Mouse (Mus musculus) regulatory T cell (primary cell): ENCODE measurements around the gene Nfe2l3.

Source experiments
- in situ Hi-C: fragments of 300-600 bp; cut with MboI, MseI; formaldehyde crosslinking; loops from one replicate; pipeline ENCODE4 v1.15.1; 2025; ENCODE audit warnings: high pct_unique_total_duplicates

Nfe2l3 gene

GRCm38 (mm10) chr6:51442191-51442835, 9.8 kb downstream of the Nfe2l3 start:
- in situ Hi-C loops = no loop called here

GRCm38 (mm10) chr6:51452927-51453503, 20.5 kb downstream of the Nfe2l3 start:
- in situ Hi-C loops = loop anchor here (25.0 kb wide), 1 partner anchor 1066 kb away; no protein-coding TSS in a partner anchor

- in situ Hi-C loops = loop anchor here (25.0 kb wide), 1 partner anchor 1068 kb away; no protein-coding TSS in a partner anchor
These were observed 22.5 kb downstream of the Nfe2l3 start for GRCm38 (mm10) chr6:51454949-51455348.

GRCm38 (mm10) chr6:51456198-51456597, 23.7 kb downstream of the Nfe2l3 start:
- in situ Hi-C loops = loop anchor here (25.0 kb wide), 1 partner anchor 1069 kb away; no protein-coding TSS in a partner anchor

GRCm38 (mm10) chr6:51457283-51457682, 24.8 kb downstream of the Nfe2l3 start:
- in situ Hi-C loops = loop anchor here (25.0 kb wide), 1 partner anchor 1070 kb away; no protein-coding TSS in a partner anchor

- in situ Hi-C loops = loop anchor here (25.0 kb wide), 1 partner anchor 1071 kb away; no protein-coding TSS in a partner anchor
These were observed 25.4 kb downstream of the Nfe2l3 start for GRCm38 (mm10) chr6:51457770-51458387.

- in situ Hi-C loops = loop anchor here (25.0 kb wide), 1 partner anchor 1072 kb away; no protein-coding TSS in a partner anchor
These were observed 26.4 kb downstream of the Nfe2l3 start for GRCm38 (mm10) chr6:51458925-51459312.

- in situ Hi-C loops = loop anchor here (25.0 kb wide), 1 partner anchor 1072 kb away; no protein-coding TSS in a partner anchor
These were observed 27.0 kb downstream of the Nfe2l3 start for GRCm38 (mm10) chr6:51459313-51460020.

- in situ Hi-C loops = loop anchor here (25.0 kb wide), 1 partner anchor 1073 kb away; no protein-coding TSS in a partner anchor
These were observed 27.5 kb downstream of the Nfe2l3 start for GRCm38 (mm10) chr6:51460021-51460360.

- in situ Hi-C loops = loop anchor here (25.0 kb wide), 1 partner anchor 1073 kb away; no protein-coding TSS in a partner anchor
These were observed 27.9 kb downstream of the Nfe2l3 start for GRCm38 (mm10) chr6:51460363-51460762.

- in situ Hi-C loops = loop anchor here (25.0 kb wide), 1 partner anchor 1080 kb away; no protein-coding TSS in a partner anchor
These were observed 35.2 kb downstream of the Nfe2l3 start for GRCm38 (mm10) chr6:51467649-51468048.

- in situ Hi-C loops = loop anchor here (25.0 kb wide), 1 partner anchor 1082 kb away; no protein-coding TSS in a partner anchor
These were observed 36.6 kb downstream of the Nfe2l3 start for GRCm38 (mm10) chr6:51468891-51469561.

GRCm38 (mm10) chr6:51469715-51470310, 37.3 kb downstream of the Nfe2l3 start, which contains the start of gene Hnrnpa2b1:
TSS of gene Hnrnpa2b1 (minus strand) at chr6:51469894.
- in situ Hi-C loops = loop anchor here (25.0 kb wide), 1 partner anchor 1083 kb away; no protein-coding TSS in a partner anchor

- in situ Hi-C loops = loop anchor here (25.0 kb wide), 1 partner anchor 1083 kb away; no protein-coding TSS in a partner anchor
These were observed 38.1 kb downstream of the Nfe2l3 start, which contains the start of gene Cbx3 for GRCm38 (mm10) chr6:51470311-51471178. TSS of gene Cbx3 (plus strand) at chr6:51470360.

- in situ Hi-C loops = loop anchor here (25.0 kb wide), 1 partner anchor 1084 kb away; no protein-coding TSS in a partner anchor
These were observed 38.7 kb downstream of the Nfe2l3 start for GRCm38 (mm10) chr6:51471179-51471505.

GRCm38 (mm10) chr6:51471782-51472181, 39.3 kb downstream of the Nfe2l3 start:
- in situ Hi-C loops = loop anchor here (25.0 kb wide), 1 partner anchor 1084 kb away; no protein-coding TSS in a partner anchor

- in situ Hi-C loops = loop anchor here (25.0 kb wide), 1 partner anchor 1085 kb away; no protein-coding TSS in a partner anchor
These were observed 39.7 kb downstream of the Nfe2l3 start for GRCm38 (mm10) chr6:51472213-51472612.

GRCm38 (mm10) chr6:51479136-51479731, 46.8 kb downstream of the Nfe2l3 start:
- in situ Hi-C loops = no loop called here

GRCm38 (mm10) chr6:51481548-51481947, 49.1 kb downstream of the Nfe2l3 start:
- in situ Hi-C loops = no loop called here
